Mouse (Mus musculus) olfactory bulb, adult 2 months (tissue): ENCODE measurements around the gene Brd1.

Experiments used
- CTCF ChIP-seq: fragments of 200-500 bp; IDR thresholded peaks from 2 replicates; pipeline ENCODE4 v1.5.1; 2012; ENCODE audit warnings: low read depth, mild to moderate bottlenecking, low read length, moderate library complexity; ENCODE audit not compliant: insufficient read depth
- POLR2A ChIP-seq: fragments of 200-500 bp; IDR thresholded peaks from 2 replicates; pipeline ENCODE4 v1.6.1; 2012; ENCODE audit warnings: mild to moderate bottlenecking, low read depth, low read length, moderate library complexity; ENCODE audit not compliant: insufficient read depth

- TF ChIP-seq POLR2A (no peak), CTCF (no peak)
Observed at GRCm38 (mm10) chr15:88745926-88746325, 11.9 kb upstream of the Brd1 start.
